Mouse (Mus musculus) ES-Bruce4 (cell line): ENCODE results near the gene Mrpl3.
"Not testable (repeated sequence)": the region's sequence is repeated elsewhere in the genome, so short reads cannot be mapped to it uniquely, and the experiment has no call there.

Source experiments
- CTCF ChIP-seq: IDR thresholded peaks from one replicate; pipeline ENCODE4 v1.8.1; 2011; ENCODE audit warnings: low read depth, low read length
- EP300 ChIP-seq: IDR thresholded peaks from 2 replicates; pipeline ENCODE4 v1.6.1; 2011; ENCODE audit warnings: low read depth, low read length; ENCODE audit not compliant: insufficient read depth
- POLR2A ChIP-seq: IDR thresholded peaks from one replicate; pipeline ENCODE4 v1.8.1; 2011; ENCODE audit warnings: low read length; ENCODE audit not compliant: insufficient read depth

DNA sequence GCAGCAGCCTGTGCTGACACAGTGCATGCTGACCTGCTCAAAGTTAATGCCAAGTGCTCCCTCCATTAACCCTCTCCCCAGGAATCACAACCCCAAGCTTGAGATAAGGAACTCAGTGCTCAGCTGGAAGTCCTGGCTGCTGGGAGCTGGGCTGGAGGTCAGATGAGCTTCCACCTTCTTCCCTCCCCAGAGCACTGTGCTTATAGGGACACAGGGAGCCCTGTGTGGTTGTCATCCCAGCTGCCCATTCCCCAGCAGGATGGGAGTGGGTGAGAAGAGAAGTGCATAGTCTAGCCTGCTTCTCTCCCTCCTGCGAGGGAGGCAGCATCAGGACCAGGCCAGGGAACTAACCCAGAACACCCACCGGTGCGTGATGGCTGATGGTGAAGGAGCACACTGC is 72.2 kb downstream of the Mrpl3 start:
- TF ChIP-seq CTCF, EP300, POLR2A: not testable (repeated sequence)
